Mouse (Mus musculus) G1E-ER4 (cell line): Measurements from ENCODE around the gene Dgka. TPM values are rescaled to one million over a fixed set of nuclear protein-coding genes. Genes with fewer than 3 reads are reported as not detected.

Source experiments
- GATA1 ChIP-seq: IDR thresholded peaks from one replicate; pipeline ENCODE4 v1.8.0; 2012; ENCODE audit warnings: low read length, inconsistent platforms
- polyA plus RNA-seq: library from polyadenylated mRNA; stranded (reverse); fragments of >175 nt; gene quantifications from 2 replicates; pipeline ENCODE4 v1.2.3, GENCODE M21; 2012

The Dgka gene
- polyA plus RNA-seq, 1 experiment: 0.12 TPM

- no peak for TF ChIP-seq GATA1
These were observed 43.9 kb downstream of the Dgka start for GRCm38 (mm10) chr10:128700712-128701111.

- TF ChIP-seq GATA1: no peak
These were observed 45.0 kb downstream of the Dgka start for GRCm38 (mm10) chr10:128699611-128700010.

GRCm38 (mm10) chr10:128699006-128699405 lies 45.6 kb downstream of the Dgka start:
- TF ChIP-seq GATA1: no peak

- no peak for TF ChIP-seq GATA1
These were observed 47.5 kb downstream of the Dgka start for GRCm38 (mm10) chr10:128697072-128697725.

- no peak for TF ChIP-seq GATA1
These were observed 48.5 kb downstream of the Dgka start, which contains the start of gene Rab5b for GRCm38 (mm10) chr10:128695992-128696807. Gene Rab5b, minus strand, starts transcription at chr10:128696264.

GRCm38 (mm10) chr10:128695411-128695991 lies 49.2 kb downstream of the Dgka start:
- no peak for TF ChIP-seq GATA1

- no peak for TF ChIP-seq GATA1
These were observed 70.1 kb downstream of the Dgka start for GRCm38 (mm10) chr10:128674469-128675008.

GRCm38 (mm10) chr10:128673763-128674468 lies 70.7 kb downstream of the Dgka start, which contains the start of gene Suox:
Gene Suox, minus strand, starts transcription at chr10:128674073.
- no peak for TF ChIP-seq GATA1

GRCm38 (mm10) chr10:128671148-128671547 lies 73.5 kb downstream of the Dgka start:
- no peak for TF ChIP-seq GATA1

Other genes with a start within 250 kb of the Dgka start
- gene Myl6b, start 246.2 kb downstream of the Dgka start, polyA plus RNA-seq: 18.5 and 18.8 TPM in 2 replicates
- 77.9 and 92.1 TPM in 2 replicates for gene Esyt1, start 219.0 kb downstream of the Dgka start, polyA plus RNA-seq
- gene Zc3h10, start 197.1 kb downstream of the Dgka start, polyA plus RNA-seq: 18.8 and 21.2 TPM in 2 replicates
- 8,707 and 11,892 TPM in 2 replicates for gene Rpl41, start 195.6 kb downstream of the Dgka start, polyA plus RNA-seq
- 631 and 749 TPM in 2 replicates for gene Pa2g4, start 178.9 kb downstream of the Dgka start, polyA plus RNA-seq
- gene Erbb3, start 155.2 kb downstream of the Dgka start, polyA plus RNA-seq: 0.39 TPM in 2 replicates
- gene Rps26, start 118.1 kb downstream of the Dgka start, polyA plus RNA-seq: 1,312 and 5,477 TPM in 2 replicates
- gene Ikzf4, start 98.9 kb downstream of the Dgka start, polyA plus RNA-seq: 2.7 and 3.6 TPM in 2 replicates
- gene Suox, start 70.8 kb downstream of the Dgka start, polyA plus RNA-seq: 0.66 and 0.90 TPM in 2 replicates
- gene Rab5b, start 48.6 kb downstream of the Dgka start, polyA plus RNA-seq: 14.3 and 19.7 TPM in 2 replicates
- 0.10 and 0.18 TPM in 2 replicates for gene Pmel, start 40.7 kb downstream of the Dgka start, polyA plus RNA-seq
- 21.0 and 30.8 TPM in 2 replicates for gene Cdk2, start 39.8 kb downstream of the Dgka start, polyA plus RNA-seq
- 166 TPM in 2 replicates for gene Pym1, start 3.0 kb upstream of the Dgka start, polyA plus RNA-seq
- gene Mmp19, start 46.1 kb upstream of the Dgka start, polyA plus RNA-seq: 0.02 TPM in 1 of 2 replicates, not detected in the other
- gene Dnajc14, start 59.2 kb upstream of the Dgka start, polyA plus RNA-seq: 9.6 and 12.6 TPM in 2 replicates
- gene Tmem198b, start 59.5 kb upstream of the Dgka start, polyA plus RNA-seq: 1.2 and 1.6 TPM in 2 replicates
- gene Sarnp, start 72.5 kb upstream of the Dgka start, polyA plus RNA-seq: 4.5 and 7.1 TPM in 2 replicates
- 16.4 and 19.8 TPM in 2 replicates for gene Ormdl2, start 76.8 kb upstream of the Dgka start, polyA plus RNA-seq
- gene Gdf11, start 146.9 kb upstream of the Dgka start, polyA plus RNA-seq: 0.02 and 0.04 TPM in 2 replicates
- gene Cd63, start 156.1 kb upstream of the Dgka start, polyA plus RNA-seq: not detected in 2 replicates
- gene Rdh5, start 178.0 kb upstream of the Dgka start, polyA plus RNA-seq: 0.61 and 0.65 TPM in 2 replicates
- gene Bloc1s1, start 179.2 kb upstream of the Dgka start, polyA plus RNA-seq: 105 and 109 TPM in 2 replicates
- 0.43 and 0.71 TPM in 2 replicates for gene Itga7, start 189.0 kb upstream of the Dgka start, polyA plus RNA-seq
- gene Mettl7b, start 216.1 kb upstream of the Dgka start, polyA plus RNA-seq: 0.06 TPM in 1 of 2 replicates, not detected in the other
- gene Olfr9, start 244.6 kb upstream of the Dgka start, polyA plus RNA-seq: not detected in 2 replicates